Mouse (Mus musculus) liver, adult 2 months (tissue): ENCODE data around the gene Npw.

ENCODE experiments used
- CTCF ChIP-seq: fragments of 200-500 bp; IDR thresholded peaks from 2 replicates; pipeline ENCODE4 v1.5.1; 2011; ENCODE audit warnings: low read depth, low read length, control low read depth
- POLR2A ChIP-seq: fragments of 200-500 bp; IDR thresholded peaks from 2 replicates; pipeline ENCODE4 v1.6.1; 2011; ENCODE audit warnings: low read length, control low read depth; ENCODE audit not compliant: insufficient read depth; ENCODE audit errors: extremely low read depth

GRCm38 (mm10) chr17:24674277-24674676 is 16.0 kb upstream of the Npw start:
- no peak for TF ChIP-seq CTCF
- TF ChIP-seq POLR2A, result no peak
